Mouse (Mus musculus) spleen, adult 18-20 months (tissue): ENCODE measurements around the gene Vim.
"Not testable (repeated sequence)": the region's sequence is repeated elsewhere in the genome, so short reads cannot be mapped to it uniquely, and the experiment has no call there.

Source experiments
- DNase-seq, 2 experiments: peaks; one replicate each; pipeline ENCODE4 v3.0.0; 2022; ENCODE audit warnings: mixed read lengths in 2 of 2

Vim gene

GRCm38 (mm10) chr2:13572101-13572553 lies 1.6 kb upstream of the Vim start:
- no peak for DNase-seq

DNA sequence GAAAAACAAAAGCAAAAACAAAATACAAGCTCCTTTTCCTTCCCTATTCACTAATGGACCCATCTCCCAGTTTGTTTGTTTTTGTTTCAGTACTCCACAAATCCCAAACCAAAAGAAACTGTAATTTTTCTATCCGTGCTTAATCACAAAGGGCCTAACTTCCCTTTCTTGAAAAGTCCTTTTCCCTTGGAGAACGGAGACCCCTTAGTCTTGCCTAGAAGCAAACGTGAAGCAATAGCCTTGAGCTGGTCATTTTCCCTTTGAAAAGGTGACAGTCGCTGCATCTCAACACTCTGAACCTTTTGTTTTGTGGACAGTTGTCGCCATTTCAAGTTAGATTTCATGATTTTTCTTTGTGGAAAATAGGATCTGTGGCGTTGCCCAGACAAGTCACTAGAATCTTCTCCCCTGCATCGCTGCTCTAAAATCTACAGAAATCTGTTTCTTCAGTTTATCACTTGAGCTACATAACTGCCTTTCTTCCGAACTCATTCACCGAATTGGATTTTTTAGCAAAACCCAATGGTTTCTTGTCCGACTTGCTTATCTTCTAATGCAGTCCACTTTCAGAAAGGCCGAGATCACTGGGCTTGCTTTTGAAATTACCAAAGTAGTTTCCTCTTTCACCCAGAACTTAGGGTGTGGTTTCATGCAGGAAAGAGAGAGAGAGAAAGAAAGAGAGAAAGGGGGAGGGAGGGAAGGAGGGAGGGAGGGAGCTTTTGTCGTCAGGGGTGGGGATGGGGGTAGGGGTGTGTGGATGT lies 900 bp upstream of the Vim start:
- no peak for DNase-seq

GRCm38 (mm10) chr2:13574066-13574800 lies 506 bp downstream of the Vim start:
- peak; percentile 60 to 64 for DNase-seq

DNA sequence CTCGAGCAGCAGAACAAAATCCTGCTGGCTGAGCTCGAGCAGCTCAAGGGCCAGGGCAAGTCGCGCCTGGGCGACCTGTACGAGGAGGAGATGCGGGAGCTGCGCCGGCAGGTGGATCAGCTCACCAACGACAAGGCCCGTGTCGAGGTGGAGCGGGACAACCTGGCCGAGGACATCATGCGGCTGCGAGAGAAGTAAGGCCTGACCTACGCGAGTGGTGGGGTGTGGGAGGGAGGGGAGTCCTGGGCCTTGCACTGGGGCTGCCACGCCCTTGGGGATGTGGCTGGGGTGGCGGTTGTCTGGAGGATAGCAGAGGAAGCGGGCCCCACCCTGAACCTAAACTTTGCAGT lies 1.0 kb downstream of the Vim start:
- peak; percentile 63 to 64 for DNase-seq

- peak; percentile 75 to 81 for DNase-seq
Observed at GRCm38 (mm10) chr2:13575287-13575801, 1.6 kb downstream of the Vim start.

- no peak for DNase-seq
Observed at GRCm38 (mm10) chr2:13575926-13576325, 2.2 kb downstream of the Vim start.

GRCm38 (mm10) chr2:13577399-13577798 lies 3.7 kb downstream of the Vim start:
- no peak for DNase-seq

DNA sequence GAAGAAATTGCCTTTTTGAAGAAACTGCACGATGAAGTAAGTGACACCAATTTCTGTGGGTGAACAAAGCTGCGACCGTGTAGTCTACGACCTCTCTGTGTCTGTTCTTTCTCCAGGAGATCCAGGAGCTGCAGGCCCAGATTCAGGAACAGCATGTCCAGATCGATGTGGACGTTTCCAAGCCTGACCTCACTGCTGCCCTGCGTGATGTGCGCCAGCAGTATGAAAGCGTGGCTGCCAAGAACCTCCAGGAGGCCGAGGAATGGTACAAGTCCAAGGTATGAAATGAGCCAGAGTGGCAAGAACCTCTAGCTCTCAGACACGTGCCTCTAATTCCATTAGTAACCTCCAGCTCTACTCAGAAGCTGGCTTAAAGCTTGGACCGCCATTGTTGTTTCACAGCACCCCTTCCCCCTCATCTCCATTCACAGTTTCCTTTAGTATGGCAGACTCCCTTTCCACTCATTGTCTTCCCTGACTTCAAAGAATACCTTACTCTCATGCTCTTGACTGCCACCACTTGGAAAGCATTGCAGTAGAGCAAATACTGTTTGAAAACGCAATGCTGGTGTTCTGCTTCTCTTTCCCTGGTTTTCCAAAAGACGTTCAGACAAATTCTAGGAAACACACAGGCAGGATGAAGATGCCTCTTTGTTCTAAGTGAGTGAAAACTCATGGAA lies 4.9 kb downstream of the Vim start:
- no peak for DNase-seq

GRCm38 (mm10) chr2:13579315-13579714 lies 5.6 kb downstream of the Vim start:
- no peak for DNase-seq

DNA sequence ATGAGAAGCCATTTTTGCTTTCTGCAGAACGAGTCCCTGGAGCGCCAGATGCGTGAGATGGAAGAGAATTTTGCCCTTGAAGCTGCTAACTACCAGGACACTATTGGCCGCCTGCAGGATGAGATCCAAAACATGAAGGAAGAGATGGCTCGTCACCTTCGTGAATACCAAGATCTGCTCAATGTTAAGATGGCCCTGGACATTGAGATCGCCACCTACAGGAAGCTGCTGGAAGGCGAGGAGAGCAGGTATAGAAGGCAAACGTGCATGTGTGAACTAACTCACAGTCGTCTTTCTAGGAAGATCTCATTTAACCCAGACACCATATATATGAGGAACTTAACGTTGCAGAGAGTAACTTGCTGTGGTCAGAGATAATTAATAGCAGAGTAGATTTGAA lies 6.3 kb downstream of the Vim start:
- peak in 1 of 2 experiments; percentile 43 for DNase-seq

DNA sequence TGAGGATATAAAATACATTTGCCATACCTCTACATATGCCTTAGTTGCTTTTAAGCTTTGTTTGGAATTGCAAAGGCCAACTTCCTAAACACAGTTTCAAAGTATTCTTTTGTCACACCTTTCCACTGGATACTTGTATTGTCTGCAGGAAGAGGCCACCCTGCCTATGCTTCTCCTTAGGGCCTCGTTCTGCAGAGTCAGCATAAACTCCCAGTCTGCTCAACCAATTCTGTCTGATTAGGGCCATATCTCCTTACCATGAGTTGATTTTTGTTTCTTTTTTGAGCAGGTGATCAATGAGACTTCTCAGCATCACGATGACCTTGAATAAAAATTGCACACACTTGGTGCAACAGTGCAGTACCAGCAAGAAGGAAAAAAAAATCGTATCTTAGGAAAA lies 8.5 kb downstream of the Vim start:
- DNase-seq, result no peak

- DNase-seq, result not testable (repeated sequence)
Observed at GRCm38 (mm10) chr2:13583746-13584145, 10.0 kb downstream of the Vim start.

GRCm38 (mm10) chr2:13593328-13593727 lies 19.6 kb downstream of the Vim start:
- DNase-seq, result no peak

DNA sequence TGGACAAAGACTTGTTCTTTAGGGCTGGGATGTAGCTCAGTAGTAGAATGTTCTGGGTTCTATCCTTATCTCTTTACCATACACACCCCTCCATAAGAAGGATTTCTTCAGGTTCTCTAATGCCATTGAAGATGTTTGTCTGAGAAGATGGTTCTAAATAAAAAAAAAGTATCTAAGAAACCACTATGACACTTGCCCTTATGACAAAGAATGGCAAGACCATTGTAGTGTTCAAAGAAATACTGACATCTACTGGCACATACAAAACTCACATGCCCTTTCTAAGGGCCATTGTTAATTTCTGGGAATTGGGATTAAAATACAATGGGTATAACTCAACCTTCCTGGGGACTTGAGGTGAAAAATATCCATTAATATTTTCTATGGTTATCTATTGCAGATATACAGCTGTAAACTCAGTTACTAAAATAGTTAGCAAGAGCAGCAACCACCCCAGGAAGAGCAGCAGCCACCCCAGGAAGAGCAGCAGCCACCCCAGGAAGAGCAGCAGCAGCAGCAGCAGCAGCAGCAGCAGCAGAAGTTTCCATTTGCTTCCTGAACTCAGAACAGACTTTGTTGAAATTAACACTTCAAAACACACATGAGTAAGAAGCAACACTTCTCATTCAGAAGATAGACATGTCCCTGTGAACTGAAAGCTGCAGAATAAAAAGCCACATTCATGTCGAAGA lies 23.4 kb downstream of the Vim start:
- no peak for DNase-seq

DNA sequence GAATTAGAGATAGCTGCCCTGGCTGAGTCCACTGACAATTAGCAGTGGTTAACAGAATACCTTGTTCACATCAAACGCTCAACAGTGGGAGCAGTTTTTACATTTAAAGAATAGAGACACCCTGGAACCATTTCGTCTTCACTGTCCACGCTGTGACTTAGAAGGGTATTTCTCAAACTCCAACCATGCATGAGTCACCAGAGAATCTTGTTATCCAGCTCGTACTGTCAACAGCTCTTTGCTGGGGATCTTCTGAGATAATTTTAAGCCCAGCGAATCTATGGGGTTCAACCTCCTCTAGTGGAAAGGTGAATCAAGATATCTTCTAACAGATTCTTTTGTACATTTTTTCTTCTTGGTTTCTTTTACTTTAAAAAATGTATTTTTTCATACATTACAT lies 24.4 kb downstream of the Vim start:
- no peak for DNase-seq

DNA sequence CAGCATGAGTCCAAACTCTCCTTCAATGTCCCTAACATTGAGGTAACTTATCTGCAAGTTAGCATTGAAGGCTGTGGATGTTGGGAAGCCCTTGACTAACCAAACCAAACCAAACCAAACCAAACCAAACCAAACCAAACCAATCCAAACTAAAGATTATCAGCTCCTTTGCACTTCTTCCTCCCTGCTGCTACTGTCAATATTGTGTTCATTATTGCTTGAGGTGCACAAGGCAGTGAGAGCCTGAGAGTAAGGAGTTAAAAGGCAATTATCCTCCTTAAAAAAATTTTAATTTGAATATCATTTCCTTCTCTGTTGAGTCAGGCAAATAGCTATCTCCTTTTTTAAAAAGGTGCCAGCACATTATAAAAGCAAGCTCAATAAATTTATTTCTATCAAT lies 29.4 kb downstream of the Vim start:
- no peak for DNase-seq

DNA sequence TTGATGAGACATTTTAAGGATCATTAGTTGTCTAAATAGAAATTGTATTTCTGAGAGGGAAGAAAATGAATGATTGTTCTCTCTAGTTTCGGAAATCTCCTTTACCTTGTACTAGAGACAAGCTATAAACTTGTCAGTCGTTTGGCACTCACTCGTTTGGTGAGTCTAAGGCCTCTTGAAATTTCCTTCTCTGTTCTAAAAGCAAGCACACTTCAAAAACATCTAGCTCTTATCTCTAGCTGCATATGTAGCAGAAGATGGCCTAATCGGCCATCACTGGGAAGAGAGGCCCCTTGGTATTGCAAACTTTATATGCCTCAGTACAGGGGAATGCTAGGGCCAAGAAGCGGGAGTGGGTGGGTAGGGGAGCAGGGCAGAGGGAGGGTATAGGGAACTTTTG lies 29.9 kb downstream of the Vim start:
- DNase-seq, result not testable (repeated sequence)

GRCm38 (mm10) chr2:13630136-13630832 lies 56.6 kb downstream of the Vim start:
- no peak for DNase-seq
